Mouse (Mus musculus): ENCODE results near the gene Dnajc10. TPM values are rescaled to one million over a fixed set of nuclear protein-coding genes. Genes with fewer than 3 reads are reported as not detected.

Dnajc10 gene
- polyA plus RNA-seq, 1 experiment = 31.4 TPM

DNA sequence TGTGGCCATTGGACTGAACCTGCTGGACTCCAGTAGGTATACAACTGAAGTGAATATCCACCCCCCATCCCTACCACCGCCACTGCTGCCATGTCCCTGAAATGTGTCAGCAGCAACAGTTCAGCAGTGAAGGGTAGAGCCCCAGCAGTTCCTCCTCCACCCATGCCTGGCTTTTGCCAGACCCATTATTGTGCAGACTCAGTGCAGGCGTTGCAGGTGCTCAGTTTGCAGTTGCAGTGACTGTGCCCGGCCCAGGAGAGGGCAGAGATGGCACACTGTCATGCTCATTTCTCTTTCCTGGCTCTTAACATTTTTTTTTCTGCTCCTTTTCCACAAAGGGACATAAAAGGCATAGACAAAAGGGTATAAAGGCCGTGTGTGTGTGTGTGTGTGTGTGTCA, 41.5 kb upstream of the Dnajc10 start:
- Histone ChIP-seq H3K27me3 (ENCODE audit: control insufficient read depth, insufficient read depth, insufficient read length) (no peaks in the 10 kb centered on the region), H3K79me2 (ENCODE audit: control insufficient read depth, insufficient read depth) (no peaks in the 10 kb centered on the region), H3K36me3 (ENCODE audit: control insufficient read depth, insufficient read depth) (no peaks in the 10 kb centered on the region), H3ac (ENCODE audit: control insufficient read depth, insufficient read length) (no peak overlapping the region), H3K4me2 (ENCODE audit: low read depth) (no peak overlapping the region), H3K4me3 (no peak overlapping the region)
- TF ChIP-seq MYOG (IDR thresholded peaks at IDR 0.05; ENCODE audit: control insufficient read depth in 1 of 3, insufficient read depth in 1 of 3, insufficient read length in 2 of 3, low read depth in 2 of 3) = no peak
- TF ChIP-seq CEBPB (IDR thresholded peaks at IDR 0.05; ENCODE audit: insufficient read depth, poor library complexity, severe bottlenecking) = no peak
- TF ChIP-seq POLR2AphosphoS2 (IDR thresholded peaks at IDR 0.05; ENCODE audit: insufficient read length, low read depth) = no peak
- TF ChIP-seq E2F4 (IDR thresholded peaks at IDR 0.05; ENCODE audit: insufficient read depth) = no peak

GRCm38 (mm10) chr2:80275136-80275535, 40.1 kb upstream of the Dnajc10 start:
- Histone ChIP-seq H3K36me3 (ENCODE audit: control insufficient read depth, insufficient read depth) (no peaks in the 10 kb centered on the region), H3K4me2 (ENCODE audit: low read depth) (no peak overlapping the region), H3K79me2 (ENCODE audit: control insufficient read depth, insufficient read depth) (no peaks in the 10 kb centered on the region), H3ac (ENCODE audit: control insufficient read depth, insufficient read length) (no peak overlapping the region), H3K27me3 (ENCODE audit: control insufficient read depth, insufficient read depth, insufficient read length) (no peaks in the 10 kb centered on the region), H3K4me3 (no peak overlapping the region)
- TF ChIP-seq MAX (IDR thresholded peaks at IDR 0.05; ENCODE audit: low read depth) = no peak
- no peak for TF ChIP-seq POLR2AphosphoS2 (IDR thresholded peaks at IDR 0.05; ENCODE audit: insufficient read length, low read depth)
- TF ChIP-seq TCF12 (IDR thresholded peaks at IDR 0.05; ENCODE audit: insufficient read depth, poor library complexity, severe bottlenecking) = no peak

- H3K4me2 ChIP-seq (ENCODE audit: low read depth) = no peak overlapping the region
- H3K27me3 ChIP-seq (ENCODE audit: control insufficient read depth, insufficient read depth, insufficient read length) = no peaks in the 10 kb centered on the region
- H3K36me3 ChIP-seq (ENCODE audit: control insufficient read depth, insufficient read depth) = no peaks in the 10 kb centered on the region
- H3K4me3 ChIP-seq = no peak overlapping the region
- H3ac ChIP-seq (ENCODE audit: control insufficient read depth, insufficient read length) = no peak overlapping the region
- no peak for TF ChIP-seq E2F4 (IDR thresholded peaks at IDR 0.05; ENCODE audit: insufficient read depth)
- no peaks in the 10 kb centered on the region for H3K79me2 ChIP-seq (ENCODE audit: control insufficient read depth, insufficient read depth)
Measured at GRCm38 (mm10) chr2:80282214-80282613, 33.1 kb upstream of the Dnajc10 start.

DNA sequence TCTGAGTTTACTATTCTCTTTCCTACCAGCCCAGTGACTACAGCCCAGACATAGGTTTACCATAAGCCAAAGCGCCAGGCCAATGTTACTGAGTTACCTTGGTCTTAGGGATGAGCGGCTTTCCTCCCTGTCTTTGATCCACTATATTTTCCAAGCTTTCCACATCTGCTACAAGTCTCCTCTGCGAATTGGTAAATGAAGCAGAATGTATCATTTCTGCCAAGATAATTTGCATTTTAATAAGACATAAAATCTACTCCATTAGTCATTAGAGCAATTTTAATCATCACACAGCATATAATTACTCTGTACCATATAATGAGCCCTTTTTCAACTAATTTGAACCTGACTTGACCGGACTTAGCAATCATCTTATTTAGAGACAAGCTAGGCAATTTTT, 28.9 kb upstream of the Dnajc10 start:
- Histone ChIP-seq H3K36me3 (ENCODE audit: control insufficient read depth, insufficient read depth) (no peaks in the 10 kb centered on the region), H3K79me2 (ENCODE audit: control insufficient read depth, insufficient read depth) (no peaks in the 10 kb centered on the region), H3K4me2 (ENCODE audit: low read depth) (no peak overlapping the region), H3ac (ENCODE audit: control insufficient read depth, insufficient read length) (no peak overlapping the region), H3K4me3 (no peak overlapping the region), H3K27me3 (ENCODE audit: control insufficient read depth, insufficient read depth, insufficient read length) (no peaks in the 10 kb centered on the region)
- TF ChIP-seq MAX (IDR thresholded peaks at IDR 0.05; ENCODE audit: low read depth) (no peak), E2F4 (IDR thresholded peaks at IDR 0.05; ENCODE audit: insufficient read depth) (no peak), REST (IDR thresholded peaks at IDR 0.05; ENCODE audit: insufficient read depth, insufficient read length) (no peak), TCF3 (IDR thresholded peaks at IDR 0.05; ENCODE audit: insufficient read length, low read depth) (no peak), CEBPB (IDR thresholded peaks at IDR 0.05; ENCODE audit: insufficient read depth, poor library complexity, severe bottlenecking) (no peak), USF1 (IDR thresholded peaks at IDR 0.05; ENCODE audit: low read depth) (no peak), SRF (IDR thresholded peaks at IDR 0.05; ENCODE audit: control insufficient read depth, insufficient read length, low read depth) (no peak), MYOG (IDR thresholded peaks at IDR 0.05; ENCODE audit: control insufficient read depth in 1 of 3, insufficient read depth in 1 of 3, insufficient read length in 2 of 3, low read depth in 2 of 3) (no peak), POLR2A (IDR thresholded peaks at IDR 0.05; ENCODE audit: insufficient read length, low read depth) (no peak), TCF12 (IDR thresholded peaks at IDR 0.05; ENCODE audit: insufficient read depth, poor library complexity, severe bottlenecking) (no peak), POLR2AphosphoS2 (IDR thresholded peaks at IDR 0.05; ENCODE audit: insufficient read length, low read depth) (no peak), MYOD1 (IDR thresholded peaks at IDR 0.05; ENCODE audit: control insufficient read depth in 1 of 3, insufficient read length in 2 of 3, low read depth in 2 of 3) (no peak)

DNA sequence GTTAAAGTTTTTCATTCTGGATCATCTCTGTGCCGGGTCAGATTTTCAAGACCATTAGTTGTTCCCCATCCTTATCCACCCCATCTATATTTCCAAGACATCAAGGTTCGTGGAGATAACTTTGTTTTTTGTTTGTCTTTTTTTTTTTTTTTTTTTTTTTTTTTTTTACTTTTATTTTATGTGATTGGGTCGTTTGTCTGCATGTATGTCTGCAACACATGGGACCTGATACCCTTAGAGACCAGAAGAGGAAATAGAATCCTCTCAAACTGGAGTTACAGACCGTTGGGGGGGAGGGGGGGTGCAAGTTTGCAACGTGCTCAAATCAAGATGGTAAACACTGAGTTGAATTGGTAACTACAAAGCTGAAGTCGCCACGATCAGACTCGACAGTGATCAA, 23.1 kb upstream of the Dnajc10 start, which contains the start of gene Prdx6b:
Prdx6b (plus strand) TSS at position 301 of the 400 bp plus-strand sequence.
- no peak within 1 kb of the TSS for H3K4me2 ChIP-seq (ENCODE audit: low read depth)
- H3ac ChIP-seq (ENCODE audit: control insufficient read depth, insufficient read length) = no peak within 1 kb of the TSS
- no peaks in the 10 kb centered on the region for H3K36me3 ChIP-seq (ENCODE audit: control insufficient read depth, insufficient read depth)
- no peak for TF ChIP-seq SRF (IDR thresholded peaks at IDR 0.05; ENCODE audit: control insufficient read depth, insufficient read length, low read depth)
- no peak for TF ChIP-seq MYOD1 (IDR thresholded peaks at IDR 0.05; ENCODE audit: control insufficient read depth in 1 of 3, insufficient read length in 2 of 3, low read depth in 2 of 3)
- no peak for TF ChIP-seq MYOG (IDR thresholded peaks at IDR 0.05; ENCODE audit: control insufficient read depth in 1 of 3, insufficient read depth in 1 of 3, insufficient read length in 2 of 3, low read depth in 2 of 3)
- TF ChIP-seq CEBPB (IDR thresholded peaks at IDR 0.05; ENCODE audit: insufficient read depth, poor library complexity, severe bottlenecking) = no peak
- no peak for TF ChIP-seq E2F4 (IDR thresholded peaks at IDR 0.05; ENCODE audit: insufficient read depth)
- no peak for TF ChIP-seq USF1 (IDR thresholded peaks at IDR 0.05; ENCODE audit: low read depth)
- no peak for TF ChIP-seq TCF12 (IDR thresholded peaks at IDR 0.05; ENCODE audit: insufficient read depth, poor library complexity, severe bottlenecking)
- TF ChIP-seq MAX (IDR thresholded peaks at IDR 0.05; ENCODE audit: low read depth) = no peak
- no peak for TF ChIP-seq REST (IDR thresholded peaks at IDR 0.05; ENCODE audit: insufficient read depth, insufficient read length)
- TF ChIP-seq POLR2AphosphoS2 (IDR thresholded peaks at IDR 0.05; ENCODE audit: insufficient read length, low read depth) = no peak
- no peak for TF ChIP-seq TCF3 (IDR thresholded peaks at IDR 0.05; ENCODE audit: insufficient read length, low read depth)
- TF ChIP-seq POLR2A (IDR thresholded peaks at IDR 0.05; ENCODE audit: insufficient read length, low read depth) = no peak
- no peaks in the 10 kb centered on the region for H3K27me3 ChIP-seq (ENCODE audit: control insufficient read depth, insufficient read depth, insufficient read length)
- no peaks in the 10 kb centered on the region for H3K79me2 ChIP-seq (ENCODE audit: control insufficient read depth, insufficient read depth)
- no peak within 1 kb of the TSS for H3K4me3 ChIP-seq
